In genomic region chr15:93515316-93515715, GRCm38 (mm10) we compare ENCODE assay signal across 25 mouse cellular contexts.
DNase-seq lines count a peak whose midpoint lies in the region; ATAC-seq and TF ChIP-seq lines count a peak whose summit lies in the region.
"Had no signal": no experiment of that assay in that cellular context is flagged by ENCODE, and none has a peak within 500 bp of the region (broad histone marks: within the 10 kb centered on the region; RNA-seq: fewer than 3 reads in every experiment).

No protein-coding gene starts in this region.

- no peak for DNase-seq in layer of hippocampus, adult 2 months (ENCODE audit: low spot score in 2 of 2)
- DNase-seq in layer of hippocampus, postnatal 14 days (ENCODE audit: low spot score in 2 of 2), result no peak
- no peak for DNase-seq in embryo, embryonic 11 days
- DNase-seq in hindbrain, embryonic 11.5 days (ENCODE audit: low spot score), result no peak
- DNase-seq: adrenal gland, postnatal 25 days; cerebellum, adult 11 months; cerebellum, postnatal 10 days; gastrocnemius, postnatal 14 days; heart, adult 18-20 months; heart, postnatal 4 days; lung, embryonic 14.5 days; lung, postnatal 4 days; midbrain, embryonic 14.5 days; right cerebral cortex, postnatal 25 days; spleen, adult 18-20 months had no signal

- H3K4me3 ChIP-seq in heart, embryonic 14.5 days (ENCODE audit: control insufficient read depth in 1 of 2, insufficient read depth in 1 of 2, low read depth in 1 of 2, low read length in 2 of 2), result no peak overlapping the region
- no peak overlapping the region for H3K4me3 ChIP-seq in heart, embryonic 12.5 days
- no peak overlapping the region for H3K4me3 ChIP-seq in layer of hippocampus, adult 2 months
- no peak overlapping the region for H3K4me3 ChIP-seq in kidney, embryonic 15.5 days (replicated peaks)
- no peak overlapping the region for H3K4me3 ChIP-seq in hindbrain, embryonic 11.5 days (ENCODE audit: low read depth, low read length)
- H3K4me3 ChIP-seq: forebrain, embryonic 10.5 days; hindbrain, embryonic 15.5 days; intestine, embryonic 15.5 days; limb, embryonic 15.5 days; neural tube, embryonic 12.5 days had no signal

- no peak for TF ChIP-seq CTCF in layer of hippocampus, adult 2 months (conservative IDR thresholded peaks at IDR 0.05)

- peaks cover 21% of the 10 kb centered on the region for H3K36me3 ChIP-seq in heart, embryonic 14.5 days (ENCODE audit: control insufficient read depth, insufficient read depth, low read length)
- H3K36me3 ChIP-seq in heart, embryonic 12.5 days, result peaks cover 23% of the 10 kb centered on the region
- H3K36me3 ChIP-seq in kidney, embryonic 15.5 days, result 0 out of 2 replicates have a peak, but pooled peaks cover 4% of the 10 kb centered on the region
- no peaks in the 10 kb centered on the region for H3K36me3 ChIP-seq in hindbrain, embryonic 11.5 days (ENCODE audit: control insufficient read depth, insufficient read depth, low read length)
- H3K36me3 ChIP-seq: forebrain, embryonic 10.5 days; hindbrain, embryonic 15.5 days; intestine, embryonic 15.5 days; neural tube, embryonic 12.5 days had no signal

- H3K9ac ChIP-seq in heart, embryonic 14.5 days (ENCODE audit: low read length), result no peak overlapping the region
- H3K9ac ChIP-seq in heart, embryonic 12.5 days, result no peak overlapping the region
- H3K9ac ChIP-seq in kidney, embryonic 15.5 days, result no peak overlapping the region
- no peak overlapping the region for H3K9ac ChIP-seq in hindbrain, embryonic 11.5 days (ENCODE audit: low read depth, low read length)
- H3K9ac ChIP-seq: hindbrain, embryonic 15.5 days; intestine, embryonic 15.5 days; limb, embryonic 15.5 days; liver, embryonic 14.5 days; lung, embryonic 14.5 days; neural tube, embryonic 12.5 days had no signal

- H3K4me1 ChIP-seq in heart, embryonic 14.5 days (ENCODE audit: control insufficient read depth in 2 of 2, insufficient read depth in 2 of 2, low read length in 2 of 2), result peaks cover 18 to 53% of the 10 kb centered on the region in 2 experiments
- H3K4me1 ChIP-seq in heart, embryonic 12.5 days (replicated peaks), result peaks cover 60% of the 10 kb centered on the region
- H3K4me1 ChIP-seq in kidney, embryonic 15.5 days, result peaks cover 82% of the 10 kb centered on the region
- H3K4me1 ChIP-seq in hindbrain, embryonic 11.5 days (replicated peaks; ENCODE audit: control insufficient read depth, insufficient read depth, low read length), result peaks cover 6% of the 10 kb centered on the region

- 53% methylated on average over 9 of the region's 9 CpGs for WGBS in heart, embryonic 14.5 days
- 70% methylated on average over 9 of the region's 9 CpGs for WGBS in heart, embryonic 12.5 days
- 67% methylated on average over 9 of the region's 9 CpGs for WGBS in kidney, embryonic 15.5 days
- 69% methylated on average over 9 of the region's 9 CpGs for WGBS in hindbrain, embryonic 11.5 days

- no peak for ATAC-seq in heart, embryonic 14.5 days (ENCODE audit: insufficient number of reproducible peaks, insufficient read depth, low FRiP score, low read depth)
- no peak for ATAC-seq in heart, embryonic 12.5 days (ENCODE audit: insufficient number of reproducible peaks, low FRiP score)
- no peak for ATAC-seq in kidney, embryonic 15.5 days (replicated peaks; ENCODE audit: low FRiP score)
- ATAC-seq in hindbrain, embryonic 11.5 days (ENCODE audit: low FRiP score), result no peak
- ATAC-seq: forebrain, embryonic 16.5 days; intestine, embryonic 15.5 days had no signal

- no peaks in the 10 kb centered on the region for H3K9me3 ChIP-seq in heart, embryonic 14.5 days (ENCODE audit: control insufficient read depth, low read length)
- H3K9me3 ChIP-seq in heart, embryonic 12.5 days (replicated peaks), result no peaks in the 10 kb centered on the region
- H3K9me3 ChIP-seq in kidney, embryonic 15.5 days (replicated peaks), result no peaks in the 10 kb centered on the region
- H3K9me3 ChIP-seq in hindbrain, embryonic 11.5 days (ENCODE audit: control insufficient read depth, low read length), result no peaks in the 10 kb centered on the region
- H3K9me3 ChIP-seq: forebrain, embryonic 10.5 days; hindbrain, embryonic 15.5 days; intestine, embryonic 15.5 days; limb, embryonic 15.5 days; neural tube, embryonic 12.5 days had no signal

- H3K4me2 ChIP-seq in heart, embryonic 14.5 days (ENCODE audit: low read length), result peak overlapping the region; percentile 62; the same call in 1 of the 2 replicates
- no peak overlapping the region for H3K4me2 ChIP-seq in heart, embryonic 12.5 days
- no peak overlapping the region for H3K4me2 ChIP-seq in kidney, embryonic 15.5 days
- no peak overlapping the region for H3K4me2 ChIP-seq in hindbrain, embryonic 11.5 days (replicated peaks; ENCODE audit: low read depth, low read length)
- H3K4me2 ChIP-seq: hindbrain, embryonic 15.5 days; intestine, embryonic 15.5 days; limb, embryonic 15.5 days; lung, embryonic 14.5 days; neural tube, embryonic 12.5 days had no signal

- 0 out of 4 replicates have a peak overlapping the region, but pooled peaks of 1 of the 2 experiments have one; percentile 14 for H3K27ac ChIP-seq in heart, embryonic 14.5 days (replicated peaks in 1 of 2; ENCODE audit: control insufficient read depth in 1 of 2, insufficient read depth in 1 of 2, low read depth in 2 of 2, low read length in 2 of 2)
- H3K27ac ChIP-seq in heart, embryonic 12.5 days (ENCODE audit: poor library complexity, severe bottlenecking), result no peak overlapping the region
- peak overlapping the region; percentile 33; the same call in 1 of the 2 replicates for H3K27ac ChIP-seq in layer of hippocampus, adult 2 months
- peak overlapping the region; percentile 41; the same call in 1 of the 2 replicates for H3K27ac ChIP-seq in kidney, embryonic 15.5 days
- H3K27ac ChIP-seq in hindbrain, embryonic 11.5 days (ENCODE audit: low read depth, low read length), result no peak overlapping the region
- H3K27ac ChIP-seq: forebrain, embryonic 10.5 days; hindbrain, embryonic 15.5 days; intestine, embryonic 15.5 days; limb, embryonic 15.5 days; liver, embryonic 14.5 days; neural tube, embryonic 12.5 days had no signal

- H3K27me3 ChIP-seq in heart, embryonic 14.5 days (ENCODE audit: control insufficient read depth, insufficient read depth, low read length), result no peaks in the 10 kb centered on the region
- no peaks in the 10 kb centered on the region for H3K27me3 ChIP-seq in heart, embryonic 12.5 days (replicated peaks)
- H3K27me3 ChIP-seq in kidney, embryonic 15.5 days, result no peaks in the 10 kb centered on the region
- peaks cover 16% of the 10 kb centered on the region; the same call in 1 of the 2 replicates for H3K27me3 ChIP-seq in hindbrain, embryonic 11.5 days (ENCODE audit: control insufficient read depth, insufficient read depth, low read length)
- H3K27me3 ChIP-seq: intestine, embryonic 15.5 days; limb, embryonic 15.5 days had no signal

Comparison
In these comparisons a context has a peak if more than half of its experiments do, and no peak if none do; other contexts are left out.
1. H3K27ac ChIP-seq: peak in layer of hippocampus, adult 2 months (single experiment) and kidney, embryonic 15.5 days (single experiment); none in heart, embryonic 12.5 days (single experiment) and hindbrain, embryonic 11.5 days (single experiment).